Comparison of ENCODE assay signal across 11 mouse cellular contexts in the genomic region with DNA sequence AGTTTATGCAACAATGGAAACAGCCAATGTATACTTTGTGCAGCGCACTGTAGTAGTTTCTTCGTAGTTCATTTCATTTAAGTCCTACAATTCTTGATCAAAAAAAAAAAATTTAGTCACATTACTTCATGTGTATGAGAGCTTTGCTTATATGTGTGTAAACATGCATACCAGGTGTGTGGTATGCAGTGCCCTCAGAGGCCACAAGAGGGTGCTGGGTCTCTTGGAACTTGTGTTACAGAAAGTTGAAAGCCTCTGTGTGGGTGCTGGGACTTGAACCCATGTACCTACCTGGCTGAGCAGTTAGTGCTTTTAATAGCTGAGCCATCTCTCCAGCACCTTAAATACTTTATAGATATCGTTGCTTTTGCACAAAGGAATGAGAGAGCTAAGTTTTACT.
A peak's percentile ranks its signal among the peaks of the same experiment; 100 is the strongest.
DNase-seq lines count a peak whose midpoint lies in the region; ATAC-seq and TF ChIP-seq lines count a peak whose summit lies in the region.
"Had no signal": no experiment of that assay in that cellular context is flagged by ENCODE, and none has a peak within 500 bp of the region (broad histone marks: within the 10 kb centered on the region; RNA-seq: fewer than 3 reads in every experiment).

No protein-coding gene starts in this region.

- TF ChIP-seq POLR2A in MEL (IDR thresholded peaks at IDR 0.05; ENCODE audit: control insufficient read depth in 1 of 2, insufficient read depth in 1 of 2, low read depth in 1 of 2, low read length in 2 of 2, poor library complexity in 1 of 2): no peak
- TF ChIP-seq POLR2A in brain, embryonic 14.5 days (IDR thresholded peaks at IDR 0.05; ENCODE audit: borderline replicate concordance, extremely low read depth, insufficient read depth, insufficient read length, poor library complexity, severe bottlenecking): no peak

- no peaks in the 10 kb centered on the region for H3K36me3 ChIP-seq in hindbrain, postnatal 0 days (ENCODE audit: insufficient read depth, low read length)
- H3K36me3 ChIP-seq in hindbrain, embryonic 16.5 days (ENCODE audit: control insufficient read depth, insufficient read depth, low read length): no peaks in the 10 kb centered on the region
- H3K36me3 ChIP-seq in liver, postnatal 0 days (replicated peaks; ENCODE audit: insufficient read depth, low read length): no peaks in the 10 kb centered on the region
- H3K36me3 ChIP-seq in liver, embryonic 12.5 days: no peaks in the 10 kb centered on the region
- H3K36me3 ChIP-seq in MEL (ENCODE audit: control insufficient read depth in 1 of 2, insufficient read depth in 2 of 2, low read length in 2 of 2): no peaks in the 10 kb centered on the region
- H3K36me3 ChIP-seq: hindbrain, embryonic 12.5 days; midbrain, embryonic 12.5 days had no signal

- H3K27ac ChIP-seq in hindbrain, postnatal 0 days: no peak overlapping the region
- H3K27ac ChIP-seq in hindbrain, embryonic 16.5 days (ENCODE audit: low read depth, low read length): no peak overlapping the region
- H3K27ac ChIP-seq in liver, postnatal 0 days (ENCODE audit: low read depth): no peak overlapping the region
- H3K27ac ChIP-seq in liver, embryonic 12.5 days: no peak overlapping the region
- H3K27ac ChIP-seq in MEL (ENCODE audit: control insufficient read depth, low read depth, low read length): no peak overlapping the region
- H3K27ac ChIP-seq: hindbrain, embryonic 12.5 days; midbrain, embryonic 12.5 days had no signal

- 95% methylated on average over 3 of the region's 3 CpGs for WGBS in hindbrain, postnatal 0 days
- WGBS in hindbrain, embryonic 16.5 days: 92% methylated on average over 3 of the region's 3 CpGs
- WGBS in liver, postnatal 0 days (ENCODE audit: insufficient replicate concordance): 71% methylated on average over 3 of the region's 3 CpGs
- WGBS in liver, embryonic 12.5 days (ENCODE audit: insufficient replicate concordance): 71% methylated on average over 3 of the region's 3 CpGs

- H3K79me2 ChIP-seq in MEL (ENCODE audit: control insufficient read depth, insufficient read depth, low read length, poor library complexity): no peaks in the 10 kb centered on the region

- H3K4me1 ChIP-seq in hindbrain, postnatal 0 days (ENCODE audit: insufficient read depth, low read length): no peaks in the 10 kb centered on the region
- H3K4me1 ChIP-seq in hindbrain, embryonic 16.5 days (ENCODE audit: control insufficient read depth, insufficient read depth, low read depth, low read length): no peaks in the 10 kb centered on the region; the same call in 1 of the 2 replicates
- no peaks in the 10 kb centered on the region for H3K4me1 ChIP-seq in liver, postnatal 0 days (ENCODE audit: insufficient read depth)
- H3K4me1 ChIP-seq in liver, embryonic 12.5 days: no peaks in the 10 kb centered on the region; the same call in 1 of the 2 replicates
- H3K4me1 ChIP-seq in MEL (ENCODE audit: control insufficient read depth in 1 of 2, insufficient read depth in 2 of 2, low read length in 2 of 2): no peaks in the 10 kb centered on the region
- H3K4me1 ChIP-seq: hindbrain, embryonic 12.5 days; midbrain, embryonic 12.5 days had no signal

- peak; percentile 12 for TF ChIP-seq RAD21 in MEL (IDR thresholded peaks at IDR 0.05; ENCODE audit: low read depth, low read length)

- H3K27me3 ChIP-seq in hindbrain, postnatal 0 days (ENCODE audit: insufficient read depth, low read length): no peaks in the 10 kb centered on the region
- H3K27me3 ChIP-seq in hindbrain, embryonic 16.5 days (replicated peaks; ENCODE audit: control insufficient read depth, insufficient read depth, low read length): no peaks in the 10 kb centered on the region
- no peaks in the 10 kb centered on the region for H3K27me3 ChIP-seq in liver, postnatal 0 days (ENCODE audit: insufficient read depth, low read length)
- no peaks in the 10 kb centered on the region for H3K27me3 ChIP-seq in liver, embryonic 12.5 days (replicated peaks)
- H3K27me3 ChIP-seq in MEL (ENCODE audit: control insufficient read depth in 1 of 2, insufficient read depth in 2 of 2, low read length in 2 of 2): no peaks in the 10 kb centered on the region
- H3K27me3 ChIP-seq: hindbrain, embryonic 12.5 days; midbrain, embryonic 12.5 days had no signal

- no peak overlapping the region for H3K9ac ChIP-seq in hindbrain, postnatal 0 days (replicated peaks; ENCODE audit: low read length)
- H3K9ac ChIP-seq in hindbrain, embryonic 16.5 days (ENCODE audit: low read depth, low read length): no peak overlapping the region
- no peak overlapping the region for H3K9ac ChIP-seq in liver, postnatal 0 days (replicated peaks)
- no peak overlapping the region for H3K9ac ChIP-seq in liver, embryonic 12.5 days
- no peak overlapping the region for H3K9ac ChIP-seq in MEL (ENCODE audit: control insufficient read depth, low read depth, low read length, poor library complexity, severe bottlenecking)
- H3K9ac ChIP-seq: hindbrain, embryonic 12.5 days; midbrain, embryonic 12.5 days had no signal

- H3K4me2 ChIP-seq in hindbrain, postnatal 0 days (ENCODE audit: low read depth, low read length): no peak overlapping the region
- no peak overlapping the region for H3K4me2 ChIP-seq in hindbrain, embryonic 16.5 days (ENCODE audit: low read length)
- no peak overlapping the region for H3K4me2 ChIP-seq in liver, postnatal 0 days (ENCODE audit: low read depth, low read length)
- no peak overlapping the region for H3K4me2 ChIP-seq in liver, embryonic 12.5 days
- H3K4me2 ChIP-seq: hindbrain, embryonic 12.5 days; midbrain, embryonic 12.5 days had no signal

- no peak overlapping the region for H3K4me3 ChIP-seq in hindbrain, postnatal 0 days (ENCODE audit: low read length)
- no peak overlapping the region for H3K4me3 ChIP-seq in hindbrain, embryonic 16.5 days (ENCODE audit: low read length)
- no peak overlapping the region for H3K4me3 ChIP-seq in liver, postnatal 0 days (ENCODE audit: low read depth, low read length)
- no peak overlapping the region for H3K4me3 ChIP-seq in liver, embryonic 12.5 days
- no peak overlapping the region for H3K4me3 ChIP-seq in MEL (ENCODE audit: control insufficient read depth in 1 of 2, insufficient read depth in 1 of 2, low read depth in 2 of 2, low read length in 2 of 2)
- H3K4me3 ChIP-seq: hindbrain, embryonic 12.5 days; midbrain, embryonic 12.5 days had no signal

- peak; percentile 47 for TF ChIP-seq CTCF in hindbrain, postnatal 0 days (IDR thresholded peaks at IDR 0.05; ENCODE audit: low read depth)
- peak; percentile 26; the same call in 1 of the 2 replicates for TF ChIP-seq CTCF in liver, postnatal 0 days (IDR thresholded peaks at IDR 0.05; ENCODE audit: low read depth)
- TF ChIP-seq CTCF in MEL (IDR thresholded peaks at IDR 0.05 in 2 of 3, conservative IDR thresholded peaks at IDR 0.05 in 1 of 3; ENCODE audit: control insufficient read depth in 1 of 3, insufficient read depth in 1 of 3, low read depth in 2 of 3, low read length in 3 of 3, poor library complexity in 1 of 3, severe bottlenecking in 1 of 3): peak; percentile 24 to 27 (median 27); a peak in 4 of 6 replicates
- TF ChIP-seq CTCF in brain, embryonic 14.5 days (IDR thresholded peaks at IDR 0.05; ENCODE audit: borderline replicate concordance, extremely low read depth, insufficient read depth, insufficient read length): peak; percentile 25; the same call in 1 of the 2 replicates

- no peak for ATAC-seq in hindbrain, postnatal 0 days
- ATAC-seq in hindbrain, embryonic 16.5 days: no peak
- no peak for ATAC-seq in liver, postnatal 0 days
- ATAC-seq in liver, embryonic 12.5 days: no peak
- no peak; the same call in 1 of the 2 replicates for ATAC-seq in megakaryocyte-erythroid progenitor cell, adult 5-6 weeks (replicated peaks; ENCODE audit: low FRiP score, low TSS enrichment, poor library complexity, severe bottlenecking)
- ATAC-seq: forebrain, embryonic 16.5 days had no signal

- no peaks in the 10 kb centered on the region for H3K9me3 ChIP-seq in hindbrain, postnatal 0 days (ENCODE audit: low read length)
- H3K9me3 ChIP-seq in hindbrain, embryonic 16.5 days (ENCODE audit: control insufficient read depth, low read length): no peaks in the 10 kb centered on the region
- no peaks in the 10 kb centered on the region for H3K9me3 ChIP-seq in liver, postnatal 0 days (ENCODE audit: low read length)
- H3K9me3 ChIP-seq in liver, embryonic 12.5 days (replicated peaks): no peaks in the 10 kb centered on the region
- no peaks in the 10 kb centered on the region for H3K9me3 ChIP-seq in MEL (replicated peaks; ENCODE audit: insufficient read depth, low read length)
- H3K9me3 ChIP-seq: hindbrain, embryonic 12.5 days had no signal

- no peak for DNase-seq in hindbrain, postnatal 0 days (ENCODE audit: low spot score)
- DNase-seq in liver, postnatal 0 days: no peak
- peak; percentile 12 for DNase-seq in MEL (ENCODE audit: low read depth, low spot score)
- no peak for DNase-seq in brain, embryonic 14.5 days (ENCODE audit: low read depth)
- DNase-seq: gastrocnemius, postnatal 36 days had no signal

- no peak for TF ChIP-seq EP300 in liver, postnatal 0 days (IDR thresholded peaks at IDR 0.05; ENCODE audit: low read depth)
- no peak for TF ChIP-seq EP300 in MEL (IDR thresholded peaks at IDR 0.05; ENCODE audit: low read depth in 1 of 2, low read length in 2 of 2)

TF ChIP-seq in MEL, 35 proteins besides CTCF, POLR2A, EP300 and RAD21:
- no peak for TF ChIP-seq USF1 (IDR thresholded peaks at IDR 0.05; ENCODE audit: low read depth, low read length)
- no peak for TF ChIP-seq MXI1 (IDR thresholded peaks at IDR 0.05; ENCODE audit: low read depth, low read length)
- no peak for TF ChIP-seq MEF2A (IDR thresholded peaks at IDR 0.05; ENCODE audit: extremely low read depth, insufficient replicate concordance, low read depth, low read length, poor library complexity, severe bottlenecking)
- TF ChIP-seq SMC3 (IDR thresholded peaks at IDR 0.05; ENCODE audit: low read depth, low read length): peak; percentile 14; the same call in 1 of the 2 replicates
